Comparison of ENCODE assay signal across 11 mouse cellular contexts in the genomic region with DNA sequence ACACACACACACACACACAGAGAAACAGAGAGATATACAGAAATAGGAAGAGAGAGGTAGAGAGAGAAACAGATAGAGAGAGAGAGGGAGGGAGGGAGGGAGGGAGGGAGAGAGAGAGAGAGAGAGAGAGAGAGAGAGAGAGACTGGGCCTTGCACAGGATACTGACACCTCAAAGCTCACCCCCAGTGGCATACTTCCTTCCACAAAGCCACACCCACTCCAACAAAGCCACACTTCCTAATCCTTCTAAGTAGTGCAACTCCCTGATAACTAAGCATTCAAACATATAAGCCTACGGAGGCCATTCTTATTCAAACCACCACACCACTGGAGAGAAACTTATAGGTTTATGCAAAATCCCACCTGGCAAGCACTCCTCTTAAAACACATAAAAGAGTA.
"Had no signal": no experiment of that assay in that cellular context is flagged by ENCODE, and none has a peak within 500 bp of the region (broad histone marks: within the 10 kb centered on the region; RNA-seq: fewer than 3 reads in every experiment).

No protein-coding gene starts in this region.

- H3K9ac ChIP-seq: liver, embryonic 13.5 days had no signal

- H3K36me3 ChIP-seq: liver, embryonic 13.5 days had no signal

- H3K4me3 ChIP-seq: layer of hippocampus, adult 2 months; liver, embryonic 13.5 days had no signal

- H3K4me2 ChIP-seq: liver, embryonic 13.5 days had no signal

- H3K27me3 ChIP-seq: liver, embryonic 13.5 days had no signal

- ATAC-seq: intestine, postnatal 0 days had no signal

- H3K9me3 ChIP-seq: liver, embryonic 13.5 days had no signal

- H3K4me1 ChIP-seq: liver, embryonic 13.5 days had no signal

- H3K27ac ChIP-seq: kidney, postnatal 0 days; layer of hippocampus, adult 2 months; liver, embryonic 13.5 days; macrophage; stomach, postnatal 0 days had no signal

- DNase-seq: kidney, adult 2 months; kidney, postnatal 25 days; layer of hippocampus, adult 9-11 months; liver, embryonic 13.5 days; lung, adult 2 months; thymus, postnatal 25 days had no signal
